Mouse (Mus musculus) stomach, postnatal 0 days (tissue): Measurements from ENCODE around the gene Rsu1.
"Not testable (repeated sequence)": the region's sequence is repeated elsewhere in the genome, so short reads cannot be mapped to it uniquely, and the experiment has no call there.

Experiments
- CTCF ChIP-seq: IDR thresholded peaks from 2 replicates; pipeline ENCODE4 v1.5.1; 2016; ENCODE audit warnings: antibody characterized with exemption, low read depth, mild to moderate bottlenecking, moderate library complexity
- EP300 ChIP-seq: optimal IDR thresholded peaks from 2 replicates; pipeline ENCODE3; 2016; ENCODE audit warnings: antibody characterized with exemption

DNA sequence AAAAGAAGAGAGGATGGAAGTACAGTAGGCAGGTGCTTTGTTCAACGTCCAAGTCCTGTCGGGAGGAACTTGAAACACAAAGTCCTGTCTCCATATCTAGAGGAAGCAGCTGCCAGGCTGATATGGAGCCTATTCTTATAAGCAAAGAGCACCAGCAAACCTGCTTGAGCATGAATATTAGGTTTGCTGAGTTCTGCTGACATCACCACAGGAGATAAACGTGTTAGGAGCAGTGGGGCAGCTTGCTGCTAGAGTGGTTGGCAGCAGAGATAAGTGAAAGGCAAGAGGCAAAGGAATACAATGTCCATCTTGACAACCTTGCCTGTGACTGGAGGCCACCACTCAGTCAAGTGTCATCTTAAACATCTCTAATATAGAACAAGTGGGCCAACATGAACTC is 89.3 kb downstream of the Rsu1 start:
- TF ChIP-seq CTCF, EP300: not testable (repeated sequence)
